Mouse (Mus musculus) ovary, adult 18-20 months (tissue): ENCODE data around the gene Adgrv1.

ENCODE experiments used
- DNase-seq: peaks from one replicate; pipeline ENCODE4 v3.0.0; 2022; ENCODE audit warnings: low spot score, mixed read lengths

The Adgrv1 gene

GRCm38 (mm10) chr13:81238855-81239254 lies 394.1 kb downstream of the Adgrv1 start:
- DNase-seq, result no peak

- DNase-seq, result no peak
These were observed 395.0 kb downstream of the Adgrv1 start for GRCm38 (mm10) chr13:81237947-81238346.

GRCm38 (mm10) chr13:81236758-81237395 lies 396.1 kb downstream of the Adgrv1 start:
- DNase-seq, result no peak

- DNase-seq, result no peak
These were observed 398.9 kb downstream of the Adgrv1 start for GRCm38 (mm10) chr13:81234031-81234430.

GRCm38 (mm10) chr13:81232839-81233238 lies 400.1 kb downstream of the Adgrv1 start:
- no peak for DNase-seq

- DNase-seq, result no peak
These were observed 402.8 kb downstream of the Adgrv1 start for GRCm38 (mm10) chr13:81230161-81230560.

GRCm38 (mm10) chr13:81223768-81224167 lies 409.2 kb downstream of the Adgrv1 start:
- no peak for DNase-seq

- DNase-seq, result no peak
These were observed 410.6 kb downstream of the Adgrv1 start for GRCm38 (mm10) chr13:81222377-81222776.

GRCm38 (mm10) chr13:81211436-81211835 lies 421.5 kb downstream of the Adgrv1 start:
- DNase-seq, result no peak

- DNase-seq, result no peak
These were observed 422.4 kb downstream of the Adgrv1 start for GRCm38 (mm10) chr13:81210516-81210915.

- DNase-seq, result no peak
These were observed 423.1 kb downstream of the Adgrv1 start for GRCm38 (mm10) chr13:81209815-81210214.

GRCm38 (mm10) chr13:81208106-81208613 lies 424.8 kb downstream of the Adgrv1 start:
- no peak for DNase-seq

GRCm38 (mm10) chr13:81181966-81182908 lies 450.7 kb downstream of the Adgrv1 start:
- DNase-seq, result no peak

GRCm38 (mm10) chr13:81181459-81181858 lies 451.5 kb downstream of the Adgrv1 start:
- no peak for DNase-seq

- no peak for DNase-seq
These were observed 456.1 kb downstream of the Adgrv1 start for GRCm38 (mm10) chr13:81176820-81177219.

- DNase-seq, result no peak
These were observed 456.9 kb downstream of the Adgrv1 start for GRCm38 (mm10) chr13:81176071-81176470.

GRCm38 (mm10) chr13:81171115-81171514 lies 461.8 kb downstream of the Adgrv1 start:
- no peak for DNase-seq

GRCm38 (mm10) chr13:81167450-81167849 lies 465.5 kb downstream of the Adgrv1 start:
- no peak for DNase-seq

- DNase-seq, result no peak
These were observed 473.1 kb downstream of the Adgrv1 start for GRCm38 (mm10) chr13:81159808-81160207.

GRCm38 (mm10) chr13:81155322-81155721 lies 477.6 kb downstream of the Adgrv1 start:
- DNase-seq, result no peak

- no peak for DNase-seq
These were observed 488.5 kb downstream of the Adgrv1 start for GRCm38 (mm10) chr13:81144434-81144833.

GRCm38 (mm10) chr13:81142268-81142884 lies 490.6 kb downstream of the Adgrv1 start:
- no peak for DNase-seq
